Mouse (Mus musculus) heart, adult 8-10 months (tissue): ENCODE data around the gene Thbd. TPM values are rescaled to one million over a fixed set of nuclear protein-coding genes. Genes with fewer than 3 reads are reported as not detected.

ENCODE experiments used
- DNase-seq: peaks from one replicate; pipeline ENCODE4 v3.0.0; 2022; ENCODE audit warnings: low spot score
- total RNA-seq, 4 experiments: library from RNA; stranded (reverse); gene quantifications; 2 replicates each; pipeline ENCODE4 v1.2.4; 2022

Thbd gene
- total RNA-seq, 4 experiments from 2014 or later: 34.5 to 51.7 (median 43.7) TPM

- DNase-seq: no peak
Measured at GRCm38 (mm10) chr2:148421706-148422105, 13.7 kb upstream of the Thbd start.

- DNase-seq: no peak
Measured at GRCm38 (mm10) chr2:148421112-148421511, 13.1 kb upstream of the Thbd start.

- no peak for DNase-seq
Measured at GRCm38 (mm10) chr2:148419776-148420175, 11.8 kb upstream of the Thbd start.

- no peak for DNase-seq
Measured at GRCm38 (mm10) chr2:148419151-148419550, 11.2 kb upstream of the Thbd start.

GRCm38 (mm10) chr2:148409821-148410220 is 1.8 kb upstream of the Thbd start:
- DNase-seq: no peak

GRCm38 (mm10) chr2:148409141-148409540 is 1.2 kb upstream of the Thbd start:
- peak; percentile 90 for DNase-seq

- no peak for DNase-seq
Measured at GRCm38 (mm10) chr2:148408761-148409120, 753 bp upstream of the Thbd start.

GRCm38 (mm10) chr2:148406971-148407869 is 768 bp downstream of the Thbd start:
- no peak for DNase-seq

GRCm38 (mm10) chr2:148406160-148406970 is 1.6 kb downstream of the Thbd start:
- no peak for DNase-seq

GRCm38 (mm10) chr2:148404906-148405305 is 3.1 kb downstream of the Thbd start:
- DNase-seq: no peak

GRCm38 (mm10) chr2:148402227-148402626 is 5.8 kb downstream of the Thbd start:
- no peak for DNase-seq

- DNase-seq: no peak
Measured at GRCm38 (mm10) chr2:148398901-148399685, 8.9 kb downstream of the Thbd start.

- peak; percentile 68 for DNase-seq
Measured at GRCm38 (mm10) chr2:148397784-148398100, 10.2 kb downstream of the Thbd start.

- no peak for DNase-seq
Measured at GRCm38 (mm10) chr2:148397015-148397783, 10.8 kb downstream of the Thbd start.

- no peak for DNase-seq
Measured at GRCm38 (mm10) chr2:148396209-148396608, 11.8 kb downstream of the Thbd start.

- DNase-seq: no peak
Measured at GRCm38 (mm10) chr2:148395131-148396051, 12.6 kb downstream of the Thbd start, which contains the start of gene Sstr4. Gene Sstr4, plus strand, starts transcription at chr2:148395344.

- DNase-seq: no peak
Measured at GRCm38 (mm10) chr2:148393846-148394245, 14.1 kb downstream of the Thbd start.

- no peak for DNase-seq
Measured at GRCm38 (mm10) chr2:148393149-148393548, 14.8 kb downstream of the Thbd start.

GRCm38 (mm10) chr2:148387652-148388581 is 20.1 kb downstream of the Thbd start:
- DNase-seq: no peak
